Mouse (Mus musculus) E14TG2a.4 (cell line): ENCODE results near the gene Gm20662.
A peak's percentile ranks its signal among the peaks of the same experiment; 100 is the strongest.

Experiments used
- H3K27me3 ChIP-seq: 2 replicates; pipeline ENCODE4 v1.6.1; 2014; ENCODE audit warnings: low read length, control low read depth; ENCODE audit not compliant: insufficient read depth
- H3K36me3 ChIP-seq: 2 replicates; pipeline ENCODE4 v1.6.1; 2014; ENCODE audit warnings: low read length, control low read depth; ENCODE audit not compliant: insufficient read depth
- H3K4me1 ChIP-seq: replicated peaks from 2 replicates; pipeline ENCODE4 v1.6.1; 2014; ENCODE audit warnings: low read depth, low read length, control low read depth
- H3K4me3 ChIP-seq: replicated peaks from 2 replicates; pipeline ENCODE4 v1.5.1; 2014; ENCODE audit warnings: mild to moderate bottlenecking, low read length
- H3K9me3 ChIP-seq: 2 replicates; pipeline ENCODE4 v1.6.1; 2014; ENCODE audit warnings: low read length, control low read depth
- CTCF ChIP-seq: conservative IDR thresholded peaks from 2 replicates; pipeline ENCODE4 v1.5.1; 2014; ENCODE audit warnings: low read length
- NANOG ChIP-seq: IDR thresholded peaks from 2 replicates; pipeline ENCODE4 v1.6.1; 2014; ENCODE audit warnings: borderline replicate concordance, low read length, mixed read lengths
- POU5F1 ChIP-seq: IDR thresholded peaks from 2 replicates; pipeline ENCODE4 v1.6.1; 2014; ENCODE audit warnings: low read length, borderline replicate concordance

Gm20662 gene

DNA sequence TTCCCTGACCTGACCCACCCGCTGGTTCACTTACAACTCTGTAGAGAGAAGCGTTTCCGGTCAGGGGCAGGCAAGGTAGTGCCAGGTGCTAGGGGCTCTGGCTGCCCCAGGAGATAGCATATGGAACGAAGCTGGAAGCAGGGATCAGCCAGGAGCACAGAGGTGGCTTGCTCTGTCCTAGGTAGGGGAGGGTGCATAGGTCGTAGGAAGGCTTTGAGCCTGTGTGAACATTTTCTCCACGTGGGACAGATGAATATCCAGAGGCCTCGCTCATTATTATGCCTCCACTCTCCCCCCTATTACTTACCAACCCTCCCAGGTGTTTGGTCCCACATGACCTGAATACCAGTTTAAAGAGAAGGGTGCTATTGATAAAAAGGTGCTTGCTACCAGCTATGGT, 56.3 kb downstream of the Gm20662 start:
- no peaks in the 10 kb centered on the region for H3K9me3 ChIP-seq
- TF ChIP-seq CTCF: no peak
- no peak for TF ChIP-seq NANOG
- TF ChIP-seq POU5F1: no peak
- H3K4me3 ChIP-seq: no peak overlapping the region
- H3K36me3 ChIP-seq: peaks cover 46% of the 10 kb centered on the region
- H3K4me1 ChIP-seq: peaks cover 91% of the 10 kb centered on the region
- no peaks in the 10 kb centered on the region for H3K27me3 ChIP-seq

DNA sequence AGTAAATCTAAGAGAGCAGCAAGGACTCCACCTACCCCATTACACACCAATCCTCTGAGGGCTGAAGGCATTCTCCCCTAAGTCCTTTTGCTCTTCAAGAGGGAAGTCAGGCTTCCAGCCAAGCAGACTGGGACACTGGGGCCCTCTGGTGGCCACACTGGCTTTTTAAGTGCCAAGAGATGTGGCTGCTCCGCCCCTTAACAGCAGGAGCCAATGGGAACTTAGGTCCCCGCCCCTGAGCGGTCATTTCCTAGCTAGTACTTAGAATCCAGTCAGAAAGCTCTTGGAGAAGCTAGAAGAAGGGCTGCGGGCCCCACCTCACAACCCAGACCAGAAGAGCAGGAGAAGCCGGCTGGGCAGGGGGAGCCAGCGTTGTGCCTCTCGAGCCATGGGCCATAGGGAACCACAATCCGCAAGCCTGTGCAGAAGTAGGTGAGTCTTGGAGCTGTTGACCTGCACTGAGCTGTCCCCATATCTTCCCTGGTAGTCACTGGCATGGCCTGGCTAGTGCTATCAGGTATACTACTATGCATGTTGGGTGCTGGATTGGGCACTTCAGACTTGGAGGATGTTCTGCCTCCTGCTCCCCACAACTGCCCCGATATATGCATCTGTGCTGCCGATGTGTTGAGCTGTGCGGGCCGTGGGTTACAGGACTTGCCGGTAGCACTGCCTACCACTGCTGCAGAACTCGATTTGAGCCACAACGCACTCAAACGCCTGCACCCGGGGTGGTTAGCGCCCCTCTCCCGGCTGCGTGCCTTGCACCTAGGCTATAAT, 56.9 kb downstream of the Gm20662 start, which contains the start of gene Amigo3:
Gene Amigo3 (plus strand): TSS at position 275 of the 780 bp plus-strand sequence.
- Histone ChIP-seq H3K27me3 (no peaks in the 10 kb centered on the region), H3K4me3 (peak within 1 kb of the TSS; percentile 70), H3K9me3 (no peaks in the 10 kb centered on the region), H3K4me1 (peaks cover 86% of the 10 kb centered on the region), H3K36me3 (peaks cover 50% of the 10 kb centered on the region)
- TF ChIP-seq POU5F1 (no peak), NANOG (peak; percentile 12; the same call in 1 of the 2 replicates), CTCF (peak; percentile 82)

DNA sequence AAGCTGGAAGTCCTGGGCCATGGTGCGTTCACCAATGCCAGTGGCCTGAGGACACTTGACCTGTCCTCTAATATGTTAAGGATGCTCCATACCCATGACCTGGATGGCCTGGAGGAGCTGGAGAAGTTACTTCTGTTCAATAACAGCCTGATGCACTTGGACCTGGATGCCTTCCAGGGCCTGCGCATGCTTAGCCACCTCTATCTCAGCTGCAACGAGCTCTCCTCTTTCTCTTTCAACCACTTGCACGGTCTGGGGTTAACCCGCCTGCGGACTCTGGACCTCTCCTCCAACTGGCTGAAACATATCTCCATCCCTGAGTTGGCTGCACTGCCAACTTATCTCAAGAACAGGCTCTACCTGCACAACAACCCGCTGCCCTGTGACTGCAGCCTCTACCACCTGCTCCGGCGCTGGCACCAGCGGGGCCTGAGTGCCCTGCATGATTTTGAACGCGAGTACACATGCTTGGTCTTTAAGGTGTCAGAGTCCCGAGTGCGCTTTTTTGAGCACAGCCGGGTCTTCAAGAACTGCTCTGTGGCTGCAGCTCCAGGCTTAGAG, 57.6 kb downstream of the Gm20662 start:
- H3K27me3 ChIP-seq: no peaks in the 10 kb centered on the region
- TF ChIP-seq POU5F1 (no peak), NANOG (no peak), CTCF (no peak)

DNA sequence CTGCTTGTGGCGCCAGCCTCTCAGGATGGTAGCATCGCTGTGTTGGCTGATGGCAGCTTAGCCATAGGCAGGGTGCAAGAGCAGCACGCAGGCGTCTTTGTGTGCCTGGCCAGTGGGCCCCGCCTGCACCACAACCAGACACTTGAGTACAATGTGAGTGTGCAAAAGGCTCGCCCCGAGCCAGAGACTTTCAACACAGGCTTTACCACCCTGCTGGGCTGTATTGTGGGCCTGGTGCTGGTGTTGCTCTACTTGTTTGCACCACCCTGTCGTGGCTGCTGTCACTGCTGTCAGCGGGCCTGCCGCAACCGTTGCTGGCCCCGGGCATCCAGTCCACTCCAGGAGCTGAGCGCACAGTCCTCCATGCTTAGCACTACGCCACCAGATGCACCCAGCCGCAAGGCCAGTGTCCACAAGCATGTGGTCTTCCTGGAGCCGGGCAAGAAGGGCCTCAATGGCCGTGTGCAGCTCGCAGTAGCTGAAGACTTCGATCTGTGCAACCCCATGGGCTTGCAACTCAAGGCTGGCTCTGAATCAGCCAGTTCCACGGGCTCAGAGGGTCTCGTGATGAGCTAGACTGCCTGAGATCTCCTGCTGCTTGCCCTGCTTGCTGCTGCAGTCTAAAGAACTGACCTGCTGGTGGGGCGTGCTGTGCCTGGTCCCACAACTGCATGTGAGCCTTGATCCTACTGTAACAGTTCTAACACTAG, 58.3 kb downstream of the Gm20662 start:
- Histone ChIP-seq H3K4me1 (peaks cover 84% of the 10 kb centered on the region), H3K9me3 (no peaks in the 10 kb centered on the region), H3K27me3 (no peaks in the 10 kb centered on the region), H3K4me3 (peak overlapping the region; percentile 70), H3K36me3 (peaks cover 63% of the 10 kb centered on the region)
- TF ChIP-seq CTCF (no peak), POU5F1 (no peak), NANOG (no peak)

More for the DNA sequence above, 57.6 kb downstream of the Gm20662 start:
- no peaks in the 10 kb centered on the region for H3K9me3 ChIP-seq
- peaks cover 81% of the 10 kb centered on the region for H3K4me1 ChIP-seq
- H3K4me3 ChIP-seq: peak overlapping the region; percentile 70
- peaks cover 57% of the 10 kb centered on the region for H3K36me3 ChIP-seq

DNA sequence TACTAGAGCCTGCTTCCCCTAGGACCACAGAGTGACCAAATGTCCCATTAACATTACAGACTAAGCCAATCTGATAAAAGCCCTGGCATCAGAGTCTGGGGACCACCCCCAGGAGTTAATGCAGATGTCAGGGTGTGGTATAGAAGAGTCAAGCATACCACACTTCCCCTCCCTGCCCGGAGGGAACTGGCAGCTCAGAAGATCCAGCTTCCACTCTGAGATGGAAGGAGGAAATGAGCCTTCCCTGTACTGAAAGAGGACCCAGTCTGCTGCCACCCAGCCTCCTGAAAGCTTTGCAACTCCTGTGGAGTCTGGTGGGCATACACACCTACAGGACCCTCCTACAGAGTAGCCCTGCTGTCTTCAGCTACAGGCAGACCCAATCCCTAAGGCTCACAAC, 58.9 kb downstream of the Gm20662 start:
- Histone ChIP-seq H3K36me3 (peaks cover 64% of the 10 kb centered on the region), H3K9me3 (no peaks in the 10 kb centered on the region), H3K4me3 (no peak overlapping the region; the same call in 1 of the 2 replicates), H3K27me3 (no peaks in the 10 kb centered on the region), H3K4me1 (peaks cover 84% of the 10 kb centered on the region)
- TF ChIP-seq NANOG: no peak
- no peak for TF ChIP-seq POU5F1
- TF ChIP-seq CTCF: no peak

DNA sequence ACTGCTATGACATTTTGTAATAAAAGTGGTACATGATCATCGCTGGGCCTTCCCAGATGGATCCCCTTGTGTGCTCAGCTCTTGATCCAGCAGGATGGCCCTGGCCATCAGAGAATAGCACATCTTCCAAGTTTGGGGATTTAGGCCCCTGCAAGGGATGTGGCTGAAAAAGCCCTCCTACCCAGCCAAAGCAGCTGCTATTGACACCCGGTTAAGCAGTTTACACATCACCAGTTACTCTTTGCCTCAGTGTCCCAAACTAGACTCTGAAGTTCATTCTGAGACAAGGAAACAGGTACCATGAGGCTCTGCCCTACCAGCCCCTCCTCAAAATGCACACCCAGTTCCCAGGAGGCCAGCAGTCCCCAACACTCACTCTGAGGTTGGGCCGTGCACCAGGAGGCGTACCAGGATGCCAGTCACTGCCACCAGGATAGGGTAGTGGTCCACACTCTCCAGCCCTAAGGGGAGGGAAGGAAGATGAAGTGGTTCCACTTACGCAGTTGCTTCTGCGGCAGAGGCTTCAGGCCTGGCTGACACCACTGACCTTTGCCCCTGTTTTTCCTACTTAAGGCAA, 59.6 kb downstream of the Gm20662 start:
- peaks cover 82% of the 10 kb centered on the region for H3K4me1 ChIP-seq
- TF ChIP-seq NANOG: no peak
- peaks cover 57% of the 10 kb centered on the region for H3K36me3 ChIP-seq
- no peaks in the 10 kb centered on the region for H3K27me3 ChIP-seq
- H3K4me3 ChIP-seq: no peak overlapping the region
- no peaks in the 10 kb centered on the region for H3K9me3 ChIP-seq

DNA sequence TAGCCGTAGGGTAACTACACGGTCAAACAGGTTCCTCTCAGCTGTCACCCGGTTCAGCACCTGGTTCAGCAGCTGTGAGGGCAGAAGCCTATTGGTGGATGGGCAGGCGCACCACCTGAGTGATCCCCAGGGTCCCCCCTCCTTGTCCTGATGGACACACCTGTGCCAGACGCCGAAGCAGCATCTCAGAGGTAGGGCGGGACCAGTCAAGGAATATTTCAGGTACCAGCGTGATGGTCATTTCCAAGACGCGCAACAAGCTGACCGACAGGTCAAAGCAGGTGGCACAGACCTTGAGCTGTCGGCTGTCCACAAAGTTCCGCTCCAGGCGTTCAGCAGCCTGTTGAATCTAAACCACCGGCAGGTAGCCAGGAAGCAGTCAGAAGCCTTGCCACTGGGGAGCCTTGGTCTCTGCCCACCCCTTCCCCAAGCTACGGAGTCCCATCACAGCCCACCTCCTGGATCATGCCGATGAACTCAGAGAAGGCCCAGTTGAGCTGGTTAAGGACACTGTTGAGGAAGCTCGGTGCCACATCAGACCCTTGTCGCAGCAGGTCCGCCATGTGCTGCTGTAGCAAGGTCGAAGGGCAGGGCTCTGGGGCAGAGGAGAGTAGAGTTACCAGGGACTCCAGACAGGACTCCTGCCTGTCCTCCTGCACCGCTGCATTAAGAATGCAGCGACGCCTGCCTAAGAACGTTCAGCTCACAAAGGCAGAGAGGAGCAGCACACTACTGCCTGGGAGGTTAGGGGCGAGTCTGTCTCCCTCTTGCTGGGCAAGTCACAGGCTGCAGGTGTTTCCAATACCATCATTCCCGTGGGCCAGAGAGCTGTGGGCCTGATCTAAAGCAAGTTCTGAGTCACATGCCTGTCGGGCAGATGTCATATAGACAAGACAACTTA, 60.5 kb downstream of the Gm20662 start:
- Histone ChIP-seq H3K27me3 (no peaks in the 10 kb centered on the region), H3K9me3 (no peaks in the 10 kb centered on the region), H3K36me3 (peaks cover 53% of the 10 kb centered on the region), H3K4me1 (peaks cover 75% of the 10 kb centered on the region), H3K4me3 (peak overlapping the region; percentile 46)
- TF ChIP-seq CTCF (no peak), NANOG (no peak), POU5F1 (no peak)
